Mouse (Mus musculus) heart, embryonic 11.5 days (tissue): ENCODE measurements around the gene Rfx4. TPM values are rescaled to one million over a fixed set of nuclear protein-coding genes. Genes with fewer than 3 reads are reported as not detected.
A peak's percentile ranks its signal among the peaks of the same experiment; 100 is the strongest.

ENCODE experiments used
- ATAC-seq: fragments of 200-750 bp; cut with Nextera tagmentation; replicated peaks from 2 replicates; pipeline ENCODE4 v1.8.0; 2017; ENCODE audit warnings: moderate library complexity; ENCODE audit not compliant: insufficient number of reproducible peaks, low FRiP score, low TSS enrichment
- H3K27ac ChIP-seq: fragments of 300-500 bp; sonication (generic); 2 replicates; pipeline ENCODE4 v1.5.1; 2014; ENCODE audit warnings: mild to moderate bottlenecking, low read depth, low read length
- H3K27me3 ChIP-seq: fragments of 300-500 bp; sonication (generic); 2 replicates; pipeline ENCODE4 v1.6.1; 2014; ENCODE audit warnings: mild to moderate bottlenecking, low read length, mixed read lengths; ENCODE audit not compliant: control insufficient read depth, insufficient read depth
- H3K36me3 ChIP-seq: fragments of 300-500 bp; sonication (generic); 2 replicates; pipeline ENCODE4 v1.6.1; 2014; ENCODE audit warnings: mild to moderate bottlenecking, low read length, moderate library complexity, mixed read lengths; ENCODE audit not compliant: control insufficient read depth, insufficient read depth
- H3K4me1 ChIP-seq: fragments of 300-500 bp; sonication (generic); 2 replicates; pipeline ENCODE4 v1.6.1; 2014; ENCODE audit warnings: low read length; ENCODE audit not compliant: control insufficient read depth, insufficient read depth
- H3K4me2 ChIP-seq: fragments of 300-500 bp; sonication (generic); 2 replicates; pipeline ENCODE4 v1.6.1; 2014; ENCODE audit warnings: mild to moderate bottlenecking, moderate library complexity
- H3K4me3 ChIP-seq: fragments of 300-500 bp; sonication (generic); 2 replicates; pipeline ENCODE4 v1.5.1; 2014; ENCODE audit warnings: low read depth, low read length
- H3K9ac ChIP-seq: fragments of 300-500 bp; sonication (generic); 2 replicates; pipeline ENCODE4 v1.6.1; 2014; ENCODE audit warnings: mild to moderate bottlenecking, low read depth, low read length, moderate library complexity
- H3K9me3 ChIP-seq: fragments of 300-500 bp; sonication (generic); replicated peaks from 2 replicates; pipeline ENCODE4 v1.6.1; 2016; ENCODE audit warnings: low read length; ENCODE audit not compliant: control insufficient read depth
- WGBS: fragments of 180-500 bp; shearing (Covaris S2); extraction: QIAGEN DNeasy Blood & Tissue Kit; methylation state at CpG from one replicate; pipeline ENCODE4 v1.1.7; 2014; ENCODE audit not compliant: insufficient replicate concordance; 5-methylcytosine and 5-hydroxymethylcytosine counted together
- polyA plus RNA-seq: library from polyadenylated mRNA; unstranded; fragments of >200 nt; fragmentation: Nextera tagmentation; extraction: Ambion mirVana; gene quantifications from 2 replicates; pipeline ENCODE4 v1.2.1, GENCODE M21; 2014

Gene Rfx4
- not detected in 2 replicates for polyA plus RNA-seq

GRCm38 (mm10) chr10:84755786-84756203 is at the start of gene Rfx4:
TSS of gene Rfx4 (plus strand) at chr10:84756062.
- Histone ChIP-seq H3K27me3 (peaks cover 90% of the 10 kb centered on the region), H3K27ac (no peak within 1 kb of the TSS), H3K9me3 (no peaks in the 10 kb centered on the region), H3K4me3 (peak within 1 kb of the TSS; percentile 40), H3K9ac (no peak within 1 kb of the TSS), H3K4me2 (peak within 1 kb of the TSS; percentile 65), H3K4me1 (peaks cover 25% of the 10 kb centered on the region), H3K36me3 (no peaks in the 10 kb centered on the region)
- WGBS = 1% methylated on average over 24 of the region's 24 CpGs
- no peak for ATAC-seq

GRCm38 (mm10) chr10:84706543-84706942 is 49.3 kb upstream of the Rfx4 start:
- 59% methylated on average over 8 of the region's 8 CpGs for WGBS
- H3K27ac ChIP-seq = peak overlapping the region; percentile 64
- H3K27me3 ChIP-seq = no peaks in the 10 kb centered on the region
- no peak overlapping the region for H3K4me2 ChIP-seq
- no peak for ATAC-seq
- H3K4me3 ChIP-seq = no peak overlapping the region
- H3K9me3 ChIP-seq = no peaks in the 10 kb centered on the region
- peaks cover 18% of the 10 kb centered on the region; the same call in 1 of the 2 replicates for H3K4me1 ChIP-seq
- H3K36me3 ChIP-seq = 0 out of 2 replicates have a peak, but pooled peaks cover 2% of the 10 kb centered on the region
- no peak overlapping the region for H3K9ac ChIP-seq

GRCm38 (mm10) chr10:84707226-84707625 is 48.6 kb upstream of the Rfx4 start:
- Histone ChIP-seq H3K36me3 (no peaks in the 10 kb centered on the region), H3K4me3 (no peak overlapping the region), H3K4me2 (no peak overlapping the region), H3K27me3 (no peaks in the 10 kb centered on the region), H3K9me3 (no peaks in the 10 kb centered on the region), H3K9ac (no peak overlapping the region), H3K27ac (peak overlapping the region; percentile 64), H3K4me1 (peaks cover 22% of the 10 kb centered on the region)
- no peak for ATAC-seq
- 35% methylated on average over 6 of the region's 6 CpGs for WGBS

GRCm38 (mm10) chr10:84707752-84708530 is 47.9 kb upstream of the Rfx4 start:
- Histone ChIP-seq H3K9ac (no peak overlapping the region), H3K27me3 (no peaks in the 10 kb centered on the region), H3K36me3 (0 out of 2 replicates have a peak, but pooled peaks cover 3% of the 10 kb centered on the region), H3K4me3 (no peak overlapping the region), H3K4me1 (peaks cover 30% of the 10 kb centered on the region), H3K4me2 (no peak overlapping the region), H3K27ac (peak overlapping the region; percentile 64; the same call in 1 of the 2 replicates), H3K9me3 (no peaks in the 10 kb centered on the region)
- WGBS = 60% methylated on average over 14 of the region's 14 CpGs
- ATAC-seq = no peak

GRCm38 (mm10) chr10:84710192-84710591 is 45.7 kb upstream of the Rfx4 start:
- H3K36me3 ChIP-seq = 0 out of 2 replicates have a peak, but pooled peaks cover 3% of the 10 kb centered on the region
- no peak overlapping the region for H3K27ac ChIP-seq
- H3K9me3 ChIP-seq = no peaks in the 10 kb centered on the region
- H3K4me2 ChIP-seq = no peak overlapping the region
- no peak overlapping the region for H3K9ac ChIP-seq
- no peaks in the 10 kb centered on the region for H3K27me3 ChIP-seq
- H3K4me1 ChIP-seq = peaks cover 34% of the 10 kb centered on the region
- no peak for ATAC-seq
- 66% methylated on average over 4 of the region's 4 CpGs for whole genome bisulfite sequencing
- H3K4me3 ChIP-seq = no peak overlapping the region

- Histone ChIP-seq H3K9ac (no peak overlapping the region), H3K4me2 (no peak overlapping the region), H3K4me1 (peaks cover 34% of the 10 kb centered on the region), H3K27ac (no peak overlapping the region), H3K27me3 (no peaks in the 10 kb centered on the region), H3K36me3 (0 out of 2 replicates have a peak, but pooled peaks cover 3% of the 10 kb centered on the region), H3K4me3 (no peak overlapping the region), H3K9me3 (no peaks in the 10 kb centered on the region)
- no peak for ATAC-seq
- WGBS = 58% methylated on average over 4 of the region's 4 CpGs
These were observed 45.0 kb upstream of the Rfx4 start for GRCm38 (mm10) chr10:84710827-84711226.

- H3K4me2 ChIP-seq = no peak overlapping the region
- H3K9me3 ChIP-seq = no peaks in the 10 kb centered on the region
- H3K27ac ChIP-seq = no peak overlapping the region
- no peak overlapping the region for H3K9ac ChIP-seq
- peaks cover 6% of the 10 kb centered on the region for H3K36me3 ChIP-seq
- no peak overlapping the region for H3K4me3 ChIP-seq
- peaks cover 34% of the 10 kb centered on the region for H3K4me1 ChIP-seq
- H3K27me3 ChIP-seq = no peaks in the 10 kb centered on the region
- ATAC-seq = no peak
- 84% methylated on average over 8 of the region's 8 CpGs for WGBS
These were observed 44.4 kb upstream of the Rfx4 start for GRCm38 (mm10) chr10:84711479-84711878.

- 49% methylated on average over 5 of the region's 5 CpGs for WGBS
- no peak overlapping the region for H3K4me3 ChIP-seq
- H3K36me3 ChIP-seq = peaks cover 6% of the 10 kb centered on the region
- H3K27me3 ChIP-seq = no peaks in the 10 kb centered on the region
- H3K9me3 ChIP-seq = no peaks in the 10 kb centered on the region
- H3K27ac ChIP-seq = no peak overlapping the region
- H3K4me2 ChIP-seq = no peak overlapping the region
- H3K4me1 ChIP-seq = peaks cover 31% of the 10 kb centered on the region
- H3K9ac ChIP-seq = no peak overlapping the region
- ATAC-seq = no peak
These were observed 43.9 kb upstream of the Rfx4 start for GRCm38 (mm10) chr10:84711940-84712339.
